Mouse (Mus musculus): Measurements from ENCODE around the gene Pwp2.

Pwp2 gene

GRCm38 (mm10) chr10:78170445-78170844 lies 14.5 kb downstream of the Pwp2 start:
- no peak for DNase-seq

GRCm38 (mm10) chr10:78169281-78170042 lies 15.5 kb downstream of the Pwp2 start, which contains the start of gene D10Jhu81e:
Gene D10Jhu81e (minus strand): TSS chr10:78169782.
- peak; percentile 100 for DNase-seq

GRCm38 (mm10) chr10:78168792-78169191 lies 16.2 kb downstream of the Pwp2 start:
- no peak for DNase-seq

- no peak for DNase-seq
Observed at GRCm38 (mm10) chr10:78167775-78168174, 17.2 kb downstream of the Pwp2 start.

GRCm38 (mm10) chr10:78167333-78167732 lies 17.6 kb downstream of the Pwp2 start:
- DNase-seq, result no peak

- no peak for DNase-seq
Observed at GRCm38 (mm10) chr10:78165256-78166005, 19.5 kb downstream of the Pwp2 start.

- DNase-seq, result no peak
Observed at GRCm38 (mm10) chr10:78164786-78165185, 20.2 kb downstream of the Pwp2 start.

- peak; percentile 56 for DNase-seq
Observed at GRCm38 (mm10) chr10:78163923-78164322, 21.0 kb downstream of the Pwp2 start.

- no peak for DNase-seq
Observed at GRCm38 (mm10) chr10:78163241-78163640, 21.7 kb downstream of the Pwp2 start.

- DNase-seq, result no peak
Observed at GRCm38 (mm10) chr10:78162646-78163045, 22.3 kb downstream of the Pwp2 start.

- no peak for DNase-seq
Observed at GRCm38 (mm10) chr10:78161096-78161495, 23.9 kb downstream of the Pwp2 start.

- no peak for DNase-seq
Observed at GRCm38 (mm10) chr10:78160369-78161095, 24.4 kb downstream of the Pwp2 start.

GRCm38 (mm10) chr10:78159906-78160305 lies 25.0 kb downstream of the Pwp2 start:
- DNase-seq, result peak; percentile 89

GRCm38 (mm10) chr10:78159252-78159878 lies 25.6 kb downstream of the Pwp2 start:
- DNase-seq, result peak; percentile 85

GRCm38 (mm10) chr10:78158041-78158440 lies 26.9 kb downstream of the Pwp2 start:
- no peak for DNase-seq

- DNase-seq, result no peak
Observed at GRCm38 (mm10) chr10:78156926-78157325, 28.0 kb downstream of the Pwp2 start.

GRCm38 (mm10) chr10:78148834-78149766 lies 35.8 kb downstream of the Pwp2 start:
- no peak for DNase-seq

- DNase-seq, result no peak
Observed at GRCm38 (mm10) chr10:78147908-78148441, 37.0 kb downstream of the Pwp2 start.

- peak; percentile 46 for DNase-seq
Observed at GRCm38 (mm10) chr10:78143727-78144505, 41.0 kb downstream of the Pwp2 start.

GRCm38 (mm10) chr10:78140843-78141242 lies 44.1 kb downstream of the Pwp2 start:
- no peak for DNase-seq

- no peak for DNase-seq
Observed at GRCm38 (mm10) chr10:78140251-78140600, 44.7 kb downstream of the Pwp2 start.

All from kidney, adult 18-20 months (tissue).